Mouse (Mus musculus) cerebellum, adult 11-12 months (tissue): Measurements from ENCODE around the gene Apba2.

Source experiments
- DNase-seq: peaks from one replicate; pipeline ENCODE4 v3.0.0; 2022

Apba2 gene

DNA sequence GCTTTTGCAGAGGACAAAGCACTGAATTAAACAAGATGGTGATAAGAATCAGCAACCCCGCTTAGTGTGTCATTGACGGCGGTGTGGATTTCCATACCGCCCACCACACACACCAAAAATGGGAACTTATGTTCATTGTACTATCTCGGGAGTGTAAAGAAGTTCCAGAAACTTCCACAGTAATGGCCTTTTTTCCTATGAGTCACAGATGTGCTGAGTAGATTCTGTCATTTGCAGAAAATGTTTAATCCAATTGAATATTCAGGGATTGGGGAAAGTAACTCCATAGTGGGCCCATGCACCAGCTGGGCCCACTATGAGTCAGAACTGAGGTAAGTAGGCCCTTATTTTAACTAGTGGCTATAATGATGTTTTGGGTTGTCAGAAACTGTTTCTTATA is 161.0 kb downstream of the Apba2 start:
- DNase-seq, result no peak

DNA sequence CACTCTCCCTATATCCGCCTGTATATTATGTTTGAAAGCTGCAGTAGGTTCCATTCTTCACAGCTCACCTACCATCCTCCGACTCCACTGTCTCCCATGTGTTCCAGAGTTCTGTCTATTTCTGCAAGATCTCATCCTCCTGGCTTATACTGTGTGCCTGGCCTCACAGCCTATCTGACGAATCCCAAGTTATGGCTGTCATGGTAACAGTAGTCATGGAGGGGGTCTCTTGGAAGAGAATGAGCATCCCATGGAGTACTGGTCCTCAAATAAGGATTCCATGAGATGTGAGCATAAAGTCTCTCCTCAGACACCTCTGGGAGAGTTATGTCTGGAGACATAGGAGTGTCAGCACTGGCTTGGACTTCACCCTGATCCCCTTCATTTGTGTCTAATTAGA is 162.1 kb downstream of the Apba2 start:
- DNase-seq, result no peak

DNA sequence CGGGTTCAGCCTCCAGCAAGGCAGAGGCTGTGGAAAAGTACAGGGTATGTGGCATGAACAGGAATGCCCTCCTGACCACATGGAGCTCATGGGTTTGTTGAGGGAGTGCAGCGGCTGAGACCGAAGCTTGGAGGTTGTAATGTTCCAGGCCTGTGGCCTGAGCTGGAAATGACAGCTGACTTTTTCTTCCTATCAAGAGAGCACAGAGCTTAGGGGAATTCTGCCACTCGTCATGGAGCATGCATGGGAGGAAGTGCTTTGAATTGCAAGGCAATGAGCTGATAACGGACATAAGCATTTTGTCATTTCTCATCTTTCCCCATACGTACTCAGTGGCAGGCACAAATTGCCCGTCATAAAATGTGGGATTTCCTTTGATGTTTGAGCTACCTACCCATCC is 163.6 kb downstream of the Apba2 start:
- DNase-seq, result no peak

DNA sequence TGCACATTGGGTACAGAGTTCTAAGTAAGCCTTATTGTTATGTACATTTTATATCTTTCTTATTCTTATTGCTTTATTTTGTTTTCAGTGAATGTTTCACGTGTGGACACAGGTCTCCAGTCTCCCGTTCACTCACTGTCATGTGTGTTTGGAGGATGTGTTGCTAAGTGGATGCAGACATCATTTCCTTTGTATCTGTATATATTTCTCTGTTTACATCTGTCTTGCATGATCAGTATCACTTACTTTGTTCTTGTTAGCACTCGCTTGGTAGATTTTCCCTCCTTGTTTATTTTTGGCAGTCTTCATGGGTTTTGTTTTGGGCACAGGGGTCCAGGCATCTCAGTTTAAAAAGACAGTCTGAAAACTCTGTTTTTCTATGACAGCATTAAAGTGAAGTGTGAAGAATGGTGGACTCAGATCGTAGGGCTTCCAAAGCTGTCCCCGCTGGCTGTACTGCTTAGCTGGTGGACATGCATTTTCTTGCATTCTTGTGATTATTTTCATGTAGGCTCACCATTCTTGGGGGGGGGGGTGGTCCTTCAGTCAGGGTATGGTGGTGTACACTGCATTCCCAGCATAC is 164.3 kb downstream of the Apba2 start:
- DNase-seq, result no peak

DNA sequence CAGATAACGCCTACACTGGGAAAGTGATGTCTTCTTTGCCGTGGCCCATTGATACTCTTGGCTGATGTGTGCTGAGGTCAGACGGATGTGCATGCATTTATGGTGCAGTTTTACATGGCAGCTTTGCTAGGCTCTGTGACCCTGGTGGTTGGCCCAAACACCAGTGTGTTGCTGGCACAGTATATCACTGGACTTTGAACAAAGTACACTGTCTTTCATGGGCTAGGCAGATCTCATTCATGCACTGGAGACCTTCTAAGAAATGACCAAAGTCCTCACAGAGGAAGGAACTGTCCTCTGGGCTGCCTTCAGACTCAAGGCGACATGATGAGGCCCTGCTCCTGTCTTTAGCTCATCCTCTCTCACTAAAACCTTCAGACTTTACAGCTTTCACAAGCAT is 166.5 kb downstream of the Apba2 start:
- DNase-seq, result no peak

DNA sequence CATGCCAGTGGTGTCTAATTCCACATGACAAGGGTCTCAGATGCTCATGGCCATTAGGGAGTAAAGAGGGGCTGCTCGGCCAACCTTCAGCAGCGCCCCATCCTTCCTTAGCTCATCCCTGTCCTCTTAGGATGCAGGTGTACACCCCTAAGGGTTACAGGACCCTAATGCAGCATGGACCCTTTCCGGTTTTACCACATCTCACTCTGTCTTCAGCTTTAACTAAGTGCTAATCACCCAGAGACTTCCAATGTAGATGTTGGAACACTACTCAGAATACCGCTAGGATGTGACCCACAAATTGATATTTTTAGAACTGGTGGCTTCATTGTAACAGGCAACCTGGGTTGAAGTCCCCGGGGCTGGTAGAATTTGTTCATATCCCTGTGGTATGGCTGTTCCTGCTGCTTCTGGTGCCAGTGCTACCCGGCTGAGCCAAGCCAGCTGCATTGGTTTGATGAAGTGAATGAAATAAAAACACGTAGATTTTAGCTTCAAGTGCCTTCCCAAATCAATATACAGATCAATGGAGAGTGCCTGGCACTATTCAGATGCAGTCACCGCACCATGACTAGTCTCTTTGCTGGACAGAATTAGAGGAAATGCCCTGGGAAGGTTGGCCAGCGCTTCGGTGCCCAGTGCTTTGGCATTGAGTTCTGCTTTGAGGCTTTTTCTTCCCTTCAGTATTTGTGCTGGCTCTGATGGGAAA is 178.4 kb downstream of the Apba2 start:
- DNase-seq, result peak; percentile 40

DNA sequence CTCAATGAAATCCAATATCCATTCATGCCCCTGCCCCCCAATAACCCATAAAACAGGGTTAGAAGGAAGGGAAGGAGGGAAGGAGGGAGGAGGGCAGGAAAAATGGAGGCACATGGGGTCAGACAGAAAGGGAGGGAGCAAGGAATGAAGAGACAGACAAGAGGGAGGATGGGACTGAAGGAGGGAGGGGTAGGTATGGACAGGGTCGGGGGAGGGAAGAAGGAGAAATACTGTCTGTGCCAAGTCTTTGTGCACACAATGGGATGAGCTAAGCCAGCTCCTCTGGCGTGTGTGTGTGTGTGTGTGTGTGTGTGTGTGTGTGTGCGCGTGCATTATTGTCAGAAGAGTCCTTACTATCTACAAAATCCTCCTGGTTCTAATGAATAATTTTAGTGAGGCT is 183.4 kb downstream of the Apba2 start:
- DNase-seq, result no peak

DNA sequence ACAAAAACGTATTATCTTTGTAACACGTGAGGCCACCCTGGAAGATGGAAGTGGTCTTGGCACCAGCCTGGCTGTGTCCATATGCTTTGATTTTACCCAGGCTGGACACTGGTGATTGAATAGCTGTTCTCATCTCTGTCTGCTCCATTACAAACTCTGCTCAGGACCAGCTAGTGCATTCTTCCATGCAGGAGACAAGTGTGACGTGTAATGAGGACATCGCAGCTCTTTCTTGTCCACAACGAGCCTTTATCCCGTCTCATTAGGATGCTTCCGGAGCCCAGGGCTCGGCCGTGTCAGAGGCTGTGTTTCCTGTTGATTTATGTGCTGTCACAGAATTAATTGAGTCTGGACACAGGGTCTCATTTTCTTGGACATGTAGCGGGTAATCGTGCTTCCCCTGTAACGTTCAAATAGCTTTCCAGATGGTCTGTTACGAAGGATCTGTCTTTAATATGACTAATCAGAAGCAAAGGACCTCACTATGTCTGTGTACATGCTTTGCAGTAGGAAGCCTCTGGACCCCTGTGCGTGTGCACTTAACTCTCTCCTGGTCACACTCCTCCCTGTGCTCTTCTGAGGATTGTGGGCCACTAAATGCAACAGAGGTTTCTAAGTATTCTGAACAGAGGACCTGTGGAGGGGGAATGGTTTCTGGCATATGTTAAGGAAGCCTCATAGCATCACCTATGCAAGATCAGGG is 186.8 kb downstream of the Apba2 start:
- DNase-seq, result no peak

DNA sequence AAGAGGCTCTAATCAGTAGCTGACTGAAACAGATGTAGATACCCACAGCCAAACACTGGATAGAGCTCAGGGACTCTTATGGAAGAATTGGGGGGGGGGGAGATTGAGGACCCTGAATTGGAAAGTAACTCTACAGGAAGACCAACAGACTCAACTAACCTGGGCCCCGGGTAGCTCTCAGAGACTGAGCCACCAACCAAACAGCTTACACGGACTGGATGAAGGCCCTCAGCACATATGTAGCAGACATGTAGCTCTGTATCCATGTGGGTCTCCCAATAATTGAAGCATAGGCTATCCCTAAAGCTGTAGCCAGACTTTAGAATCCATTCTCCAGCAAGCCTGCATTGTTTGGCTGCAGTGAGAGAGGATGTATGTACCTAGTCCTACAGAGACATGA is 190.3 kb downstream of the Apba2 start:
- DNase-seq, result no peak

DNA sequence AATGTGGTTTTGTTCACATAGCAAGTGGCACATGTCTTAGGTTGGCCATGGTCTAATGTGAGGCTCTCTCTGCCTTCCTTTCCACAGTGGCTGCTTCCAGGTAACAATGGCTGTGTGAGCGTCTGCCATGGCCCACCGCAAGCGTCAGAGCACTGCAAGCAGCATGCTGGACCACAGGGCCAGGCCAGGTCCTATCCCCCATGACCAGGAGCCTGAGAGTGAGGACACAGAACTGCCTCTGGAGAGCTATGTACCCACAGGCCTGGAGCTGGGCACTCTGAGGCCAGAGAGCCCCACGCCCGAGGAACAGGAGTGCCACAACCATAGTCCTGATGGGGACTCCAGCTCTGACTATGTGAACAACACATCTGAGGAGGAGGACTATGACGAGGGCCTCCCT is 193.4 kb downstream of the Apba2 start:
- DNase-seq, result no peak

DNA sequence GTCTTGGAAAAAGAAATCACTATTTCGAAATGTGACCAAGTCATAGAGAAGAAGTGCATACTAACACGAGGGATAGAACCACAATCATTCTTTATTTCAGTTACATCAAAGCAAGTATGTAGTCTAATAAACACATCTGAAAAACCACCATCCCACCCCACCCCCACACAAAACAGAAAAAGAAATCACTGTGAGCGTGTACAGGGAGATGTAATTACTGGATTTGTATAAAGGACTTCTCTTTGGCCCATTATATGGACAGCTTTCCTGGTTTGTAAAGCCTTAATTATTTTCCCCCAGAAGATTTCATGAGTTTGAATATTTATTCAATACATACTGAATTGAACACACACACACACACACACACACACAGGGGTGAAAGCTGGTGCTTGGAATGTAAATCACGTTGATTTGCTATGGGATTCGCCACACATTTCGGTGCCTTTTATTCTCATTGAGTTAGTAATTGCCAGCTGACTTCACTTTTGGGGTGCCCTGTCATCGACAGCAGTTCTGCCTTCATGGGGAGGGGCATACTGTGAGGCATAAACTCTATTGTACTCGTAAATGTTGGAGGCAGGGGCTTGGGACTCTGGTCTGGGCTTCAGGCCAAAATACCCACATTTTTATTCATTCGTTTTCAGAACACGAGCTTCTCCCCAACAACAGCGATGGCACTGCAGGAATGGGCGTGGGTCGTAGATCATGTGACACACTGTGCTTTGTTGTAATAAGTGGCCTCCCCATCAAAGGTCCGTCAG is 195.2 kb downstream of the Apba2 start:
- DNase-seq, result no peak

DNA sequence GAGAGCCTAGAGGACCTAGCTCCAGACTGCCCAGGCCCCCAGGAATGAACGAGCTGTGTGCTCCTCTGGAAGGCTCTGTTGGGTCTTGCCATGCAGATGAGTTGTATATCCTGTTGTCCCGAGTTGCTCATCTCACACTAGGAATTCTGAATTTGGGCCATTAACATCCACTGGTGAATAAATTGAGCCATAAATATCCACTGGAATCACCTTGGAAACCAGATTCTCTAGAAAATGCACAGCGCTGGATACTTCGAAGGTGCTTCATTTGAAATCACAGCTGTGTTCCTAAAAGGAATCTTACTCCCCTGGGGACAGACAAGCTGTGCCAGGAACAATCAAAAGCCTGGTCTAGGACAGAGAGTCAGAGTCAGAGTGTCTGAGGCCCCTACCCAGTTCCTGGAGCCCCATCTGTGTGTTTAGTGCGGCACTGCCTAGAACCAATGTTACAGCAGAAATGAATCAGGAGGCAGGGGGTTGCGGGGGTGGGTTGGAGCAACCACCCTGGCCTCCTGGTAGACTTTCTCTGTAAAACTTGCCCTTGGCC is 196.4 kb downstream of the Apba2 start:
- no peak for DNase-seq

DNA sequence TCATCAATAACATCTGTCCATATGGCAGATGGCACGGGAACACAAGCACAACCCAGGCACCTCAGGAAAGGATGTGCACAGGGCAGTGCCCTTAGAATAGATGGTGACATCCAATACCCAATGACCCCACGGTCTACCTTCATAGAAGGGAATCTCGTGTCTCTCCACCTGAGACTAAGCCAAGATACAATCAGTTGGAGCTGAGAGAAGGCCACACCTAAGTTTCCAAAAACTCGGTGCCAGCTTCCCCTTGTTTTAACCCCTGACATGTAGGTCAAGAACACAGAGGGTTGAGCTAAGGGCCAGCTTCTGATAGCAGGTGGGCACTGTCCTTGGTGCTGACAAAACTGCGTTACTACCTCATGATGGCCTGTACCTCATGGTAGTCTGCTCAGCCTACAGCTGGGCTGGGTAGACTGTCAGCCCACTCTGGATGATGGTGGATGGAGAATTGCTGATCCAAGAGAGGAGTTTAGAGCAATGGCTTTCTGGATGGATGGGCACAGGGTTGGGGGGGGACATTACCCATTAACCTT is 202.6 kb downstream of the Apba2 start:
- no peak for DNase-seq

DNA sequence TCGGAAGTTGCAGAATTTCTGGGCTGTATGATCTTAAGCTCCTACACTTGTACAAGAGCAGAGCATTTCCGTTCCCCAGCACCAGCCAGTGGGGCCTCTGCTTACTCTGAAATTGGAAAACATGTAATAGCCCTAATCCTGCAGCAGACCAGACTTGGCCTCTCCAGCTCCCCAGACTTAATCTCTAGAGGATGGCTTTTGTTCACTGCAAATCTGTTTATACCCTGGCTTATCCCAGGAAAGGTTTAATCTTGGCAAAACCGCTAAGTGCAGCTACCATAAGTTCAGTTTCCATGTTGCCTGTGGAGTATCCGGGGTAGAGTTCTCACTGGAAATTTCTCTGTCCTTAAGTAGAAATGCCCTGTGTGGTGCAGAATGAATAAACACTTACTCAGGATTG is 206.7 kb downstream of the Apba2 start:
- no peak for DNase-seq

DNA sequence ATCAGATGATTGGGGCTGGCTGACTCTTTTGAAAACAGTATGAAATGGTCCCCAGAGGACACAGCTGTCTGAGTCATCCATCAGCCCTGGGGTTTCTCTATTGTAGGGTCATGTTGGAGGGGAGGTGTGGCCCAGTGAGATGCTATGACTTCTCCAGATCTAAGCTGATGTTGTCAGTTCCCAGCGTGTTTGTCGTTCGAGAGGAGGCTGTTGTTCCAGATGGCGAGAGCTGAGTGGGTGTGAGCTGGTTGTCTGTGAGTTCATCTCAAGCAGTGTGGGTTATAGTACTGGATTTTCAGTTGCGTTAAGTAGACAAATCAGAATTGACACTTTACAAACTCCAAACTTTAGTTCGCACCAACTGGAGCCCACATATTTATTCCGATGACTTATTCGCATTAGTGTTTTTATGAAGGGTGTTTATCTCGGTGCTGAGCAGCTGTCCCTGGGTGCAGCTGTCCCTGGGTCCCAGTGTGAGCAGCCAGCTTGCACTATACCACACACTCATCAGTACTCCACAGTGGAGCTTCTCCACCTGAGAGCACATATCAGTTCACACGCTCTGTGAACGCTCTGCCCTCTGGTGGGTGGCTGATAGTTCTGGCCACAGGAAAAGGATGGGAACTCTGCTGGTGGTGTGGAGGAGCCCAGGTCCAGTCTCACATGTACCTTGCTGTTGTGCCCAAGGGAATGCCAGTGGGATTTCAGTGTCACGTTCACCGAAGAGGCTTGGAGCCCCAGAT is 208.2 kb downstream of the Apba2 start:
- DNase-seq, result peak; percentile 68

DNA sequence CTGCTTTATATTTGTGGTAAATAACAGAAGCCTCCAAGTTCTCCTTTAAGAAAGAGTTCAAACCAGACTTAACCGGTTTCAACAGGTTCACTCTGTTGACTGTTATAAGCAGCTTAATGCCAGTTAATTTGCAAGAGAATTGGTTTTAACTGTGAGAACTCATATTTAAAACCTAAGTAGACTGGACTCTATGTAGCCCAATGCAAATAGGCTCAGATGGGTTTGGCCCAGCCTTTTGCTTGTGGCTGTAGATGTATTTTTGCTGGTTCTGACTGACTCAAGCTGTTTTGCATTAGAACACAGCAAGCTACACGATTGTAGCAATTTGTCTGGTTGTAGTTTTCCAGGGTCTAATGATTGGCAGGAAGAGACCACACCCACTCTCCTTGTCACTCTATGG is 214.8 kb downstream of the Apba2 start:
- no peak for DNase-seq

DNA sequence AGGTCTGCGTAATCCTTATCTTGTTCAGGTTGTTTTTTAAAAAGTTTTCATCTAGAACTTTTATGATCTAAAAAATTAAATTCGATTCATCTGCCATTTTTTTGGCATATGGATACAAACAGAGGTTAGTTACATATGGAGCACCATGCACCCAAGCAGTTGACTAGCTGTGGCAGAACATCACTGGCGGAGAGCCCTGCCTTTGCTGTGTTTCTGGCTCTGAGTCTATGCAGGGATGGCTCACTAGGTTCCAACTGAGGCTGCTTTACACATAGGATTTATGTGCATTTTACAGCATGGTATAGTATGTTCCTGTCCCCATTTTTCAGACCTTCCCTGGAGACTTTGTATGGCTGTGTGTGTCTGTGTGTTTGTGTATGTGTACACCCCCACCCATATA is 221.8 kb downstream of the Apba2 start:
- no peak for DNase-seq

DNA sequence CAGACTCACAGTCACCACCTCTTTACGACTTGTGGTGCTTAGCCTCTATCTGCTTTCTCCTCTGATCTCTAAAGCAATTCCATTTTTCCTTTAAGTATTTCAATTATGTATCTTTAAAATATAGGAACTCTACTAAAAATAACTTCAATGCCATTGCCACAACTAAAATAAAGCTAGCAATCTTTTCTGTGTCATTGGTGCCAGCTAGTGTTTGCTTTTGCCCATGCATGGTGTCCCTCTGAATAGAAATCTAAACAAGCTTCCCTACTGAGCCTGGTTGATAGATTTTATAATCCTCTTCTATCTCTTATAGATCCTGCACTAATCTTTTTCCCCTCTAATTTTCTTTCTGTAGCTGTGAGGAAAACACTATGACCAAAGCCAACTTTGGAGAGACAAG is 222.9 kb downstream of the Apba2 start:
- DNase-seq, result no peak

DNA sequence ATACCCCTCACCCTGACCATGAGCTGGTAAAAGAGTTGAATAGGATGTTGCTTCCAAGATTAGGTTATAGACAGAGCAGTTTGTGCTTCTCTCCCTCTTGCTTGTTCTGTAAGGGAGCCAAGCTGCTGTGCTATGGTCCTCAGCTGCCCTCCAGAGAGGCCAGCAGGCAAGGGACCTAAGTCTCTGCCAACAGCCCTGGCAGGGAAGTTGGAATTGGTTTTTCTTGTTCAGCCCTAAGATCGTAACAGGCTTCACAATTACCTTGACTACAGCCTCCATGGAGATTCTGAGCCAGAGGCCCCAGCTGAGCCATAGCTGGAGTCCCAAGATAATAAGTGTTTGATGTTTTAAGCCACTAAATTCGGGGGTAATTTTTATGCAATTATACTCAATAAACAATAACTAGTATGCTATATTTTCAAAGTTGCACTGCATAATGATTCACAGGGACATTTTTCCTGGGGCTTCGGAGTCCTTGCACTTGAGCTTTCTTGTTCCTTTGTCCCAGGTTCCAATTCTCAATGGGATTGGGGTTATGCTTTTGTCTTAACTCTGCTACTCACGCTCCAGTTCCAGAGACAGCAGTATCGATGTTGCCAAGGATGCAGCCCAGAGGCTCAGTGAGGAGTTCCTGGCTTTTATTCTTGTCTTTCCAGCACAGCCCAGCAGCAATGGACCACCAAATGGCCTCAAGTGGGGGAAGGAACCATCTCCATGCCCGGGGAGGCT is 224.6 kb downstream of the Apba2 start:
- peak; percentile 39 for DNase-seq

DNA sequence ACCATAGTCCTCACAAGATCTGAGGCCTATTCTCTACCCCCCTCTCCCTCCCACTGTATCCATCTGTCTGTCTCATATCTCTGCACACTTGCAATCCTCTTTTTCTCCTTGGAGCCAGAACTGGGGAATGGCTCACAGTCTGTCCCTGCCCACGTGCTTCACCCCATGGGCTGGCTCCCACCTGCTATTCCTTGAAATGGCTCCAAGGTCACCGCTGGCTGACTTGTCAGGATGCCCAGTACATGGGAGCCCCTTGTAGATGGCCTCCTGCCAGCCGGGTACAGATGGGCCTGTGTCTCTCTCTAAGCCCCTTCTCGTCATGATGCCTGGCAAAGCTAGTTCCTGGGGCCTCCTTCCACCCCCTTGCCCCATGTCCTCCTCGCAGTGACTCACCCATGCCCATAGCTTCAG is 226.7 kb downstream of the Apba2 start:
- DNase-seq, result peak; percentile 76

DNA sequence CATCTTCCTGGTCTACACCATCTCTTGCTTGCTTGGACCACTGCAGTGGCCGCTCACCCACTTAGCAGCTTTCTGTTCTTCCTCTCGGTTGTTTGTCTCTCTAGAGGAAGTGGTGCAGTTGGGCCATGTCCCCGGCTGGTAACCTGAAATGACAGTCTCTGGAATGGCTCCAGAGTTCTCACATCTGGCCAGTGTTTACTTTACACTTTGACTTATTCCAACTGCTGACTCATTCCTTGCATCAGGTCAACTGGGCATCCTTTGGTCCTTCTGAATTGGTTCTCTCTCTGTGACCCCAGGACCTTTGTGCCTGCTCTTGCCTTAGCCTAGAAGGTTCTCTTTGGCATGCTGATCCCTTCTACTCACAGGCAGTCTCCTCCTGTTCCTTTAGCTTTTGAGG is 227.3 kb downstream of the Apba2 start:
- no peak for DNase-seq

DNA sequence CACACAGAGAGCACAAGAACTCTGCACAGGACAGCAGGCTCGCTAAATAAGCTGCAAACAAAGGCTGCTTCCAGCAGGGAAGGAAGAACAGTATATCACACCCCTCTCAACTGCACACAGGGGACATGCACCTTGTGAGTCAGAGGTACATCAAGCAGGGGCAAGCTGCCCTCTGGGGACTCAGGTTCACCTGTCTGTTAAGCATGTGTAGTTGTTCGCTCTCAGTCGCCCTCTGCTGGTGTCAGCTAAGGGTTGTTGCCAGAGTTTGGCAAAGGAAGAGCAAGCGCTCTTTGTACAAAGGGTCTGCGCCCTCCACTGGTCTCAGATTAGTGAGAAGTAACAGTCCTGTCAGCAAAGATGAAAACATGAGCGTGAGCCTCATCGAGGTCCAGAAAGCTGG is 228.3 kb downstream of the Apba2 start:
- DNase-seq, result peak; percentile 79
